Mouse (Mus musculus) MEL (cell line): ENCODE results near the gene Fam151a.

Experiments
- MAFK ChIP-seq: IDR thresholded peaks from 2 replicates; pipeline ENCODE4 v1.6.1; 2011; ENCODE audit warnings: low read depth, mild to moderate bottlenecking, low read length, improper control_type of control experiment, borderline replicate concordance
- POLR2A ChIP-seq, 2 experiments: IDR thresholded peaks; 2 replicates each; pipeline ENCODE4 v1.6.1; 2011 to 2012; ENCODE audit warnings: low read length in 2 of 2, mild to moderate bottlenecking in 2 of 2, control low read depth in 1 of 2, improper control_type of control experiment in 1 of 2, low read depth in 1 of 2, moderate library complexity in 1 of 2; ENCODE audit not compliant: control insufficient read depth in 1 of 2, insufficient read depth in 1 of 2, poor library complexity in 1 of 2

DNA sequence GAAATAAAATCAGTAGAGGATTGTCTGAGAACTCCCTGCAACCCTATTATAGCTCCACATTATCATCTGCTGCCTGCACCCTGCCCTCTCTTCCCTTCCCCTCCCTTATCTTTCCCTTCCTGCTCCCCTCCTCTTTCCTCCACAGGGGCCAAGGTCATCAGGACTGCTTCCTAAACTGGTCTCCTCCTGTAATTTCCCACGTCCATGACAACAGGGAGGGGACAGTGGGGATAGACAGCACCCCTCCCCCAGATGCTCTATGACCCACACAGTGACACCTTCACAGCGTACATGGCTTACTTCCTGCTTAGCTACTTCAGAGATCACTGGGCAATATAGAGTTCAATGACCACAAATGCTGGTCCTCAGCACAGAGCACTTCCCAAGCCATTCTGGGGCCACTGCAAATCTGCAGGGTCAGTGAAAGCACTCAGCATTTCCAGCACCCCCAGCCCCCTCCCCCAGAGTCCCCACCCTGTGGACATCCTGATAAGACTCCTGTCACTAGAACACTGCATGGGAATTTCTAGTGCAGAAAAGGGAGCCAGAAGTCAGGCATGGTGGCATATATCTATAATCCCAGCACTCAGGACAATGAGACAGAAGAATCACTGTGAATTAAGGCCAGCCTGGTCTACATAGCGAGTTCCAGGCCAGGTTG is 44.9 kb upstream of the Fam151a start:
- TF ChIP-seq MAFK (no peak), POLR2A (IDR thresholded peaks at IDR 0.05; ENCODE audit: control insufficient read depth in 1 of 2, insufficient read depth in 1 of 2, low read depth in 1 of 2, low read length in 2 of 2, poor library complexity in 1 of 2) (no peak)
